Mouse (Mus musculus) cerebellum, adult 9-10 months (tissue): ENCODE results near the gene Rpl7a.

Experiments
- DNase-seq: peaks from one replicate; pipeline ENCODE4 v3.0.0; 2022

The Rpl7a gene

DNA sequence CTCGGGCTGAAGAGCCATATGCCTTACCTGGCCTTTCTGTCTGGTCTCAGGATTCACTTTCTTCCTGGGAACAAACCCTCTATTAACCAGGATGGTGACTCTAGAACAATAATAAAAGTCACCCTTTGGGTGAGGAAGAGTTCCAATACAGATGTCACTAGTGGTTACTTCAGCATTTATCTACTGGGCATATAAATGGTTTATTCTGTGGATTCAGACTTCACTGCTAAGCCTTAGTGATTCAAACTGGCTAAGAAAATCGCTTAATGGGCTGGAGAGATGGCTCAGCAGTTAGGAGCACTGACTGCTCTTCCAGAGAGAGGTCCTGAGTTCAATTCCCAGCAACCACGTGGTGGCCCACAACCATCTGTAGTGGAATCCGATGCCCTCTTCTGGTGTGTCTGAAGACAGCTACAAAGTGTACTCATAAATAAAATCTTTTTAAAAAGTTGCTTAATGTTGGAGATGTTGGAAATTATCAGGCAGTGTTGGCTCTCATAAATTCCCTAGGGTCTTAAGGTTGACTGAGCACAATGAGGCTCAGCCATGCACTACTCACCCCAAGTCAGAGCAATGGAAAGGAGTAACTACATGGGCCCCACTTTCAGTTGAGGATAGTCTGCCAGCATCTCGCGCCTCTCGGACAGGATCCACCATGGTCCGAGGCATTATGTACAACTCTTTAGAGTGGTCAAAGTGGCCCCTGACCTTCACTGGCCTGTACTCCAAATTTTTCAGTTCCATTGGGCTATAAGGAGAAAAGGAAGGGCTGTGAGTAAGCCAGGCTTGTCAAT lies 3.8 kb downstream of the Rpl7a start:
- no peak for DNase-seq

DNA sequence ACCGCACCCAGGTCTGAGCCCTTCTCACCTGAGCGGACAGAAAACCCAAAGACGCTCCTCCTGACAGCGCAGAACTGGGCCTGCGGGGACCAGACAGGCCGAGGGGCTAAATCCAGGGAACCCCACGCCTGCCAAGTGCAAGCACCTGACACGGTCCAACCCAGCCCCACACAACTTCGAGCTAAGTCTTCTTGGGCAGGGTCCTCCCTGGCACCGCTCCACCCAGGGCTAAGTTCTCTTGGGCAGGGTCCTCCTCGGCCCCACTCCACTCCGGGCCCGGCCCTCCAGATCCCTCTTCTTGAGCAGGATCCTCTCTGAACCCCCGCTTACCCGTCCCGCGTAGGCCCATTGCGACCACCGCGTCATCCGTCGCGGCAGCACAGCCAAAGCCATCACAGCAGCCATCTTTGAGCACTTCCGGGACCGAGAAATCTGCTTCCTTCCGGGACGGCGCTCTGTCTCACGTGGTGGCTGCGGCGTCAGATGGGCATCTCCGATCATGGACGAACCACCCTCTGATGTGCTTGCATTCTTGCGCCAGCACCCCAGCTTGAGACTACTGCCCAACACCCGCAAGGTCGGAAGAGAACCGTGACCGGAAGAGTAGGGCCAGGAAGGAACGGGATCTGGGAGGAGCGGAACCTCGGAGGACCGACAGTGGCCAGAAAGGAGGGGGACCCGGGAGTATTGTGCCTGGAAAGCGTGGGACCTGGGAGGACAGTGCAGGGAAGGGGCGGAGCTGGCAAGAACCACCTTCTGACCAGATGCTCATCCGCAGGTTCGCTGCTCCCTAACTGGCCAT lies 5.6 kb downstream of the Rpl7a start, which contains the start of the genes Surf2 and Surf1:
Surf2 (plus strand) TSS at position 441 of the 802 bp plus-strand sequence.
Surf1 (minus strand) TSS at position 604 of the 802 bp plus-strand sequence.
- DNase-seq, result peak; percentile 83

DNA sequence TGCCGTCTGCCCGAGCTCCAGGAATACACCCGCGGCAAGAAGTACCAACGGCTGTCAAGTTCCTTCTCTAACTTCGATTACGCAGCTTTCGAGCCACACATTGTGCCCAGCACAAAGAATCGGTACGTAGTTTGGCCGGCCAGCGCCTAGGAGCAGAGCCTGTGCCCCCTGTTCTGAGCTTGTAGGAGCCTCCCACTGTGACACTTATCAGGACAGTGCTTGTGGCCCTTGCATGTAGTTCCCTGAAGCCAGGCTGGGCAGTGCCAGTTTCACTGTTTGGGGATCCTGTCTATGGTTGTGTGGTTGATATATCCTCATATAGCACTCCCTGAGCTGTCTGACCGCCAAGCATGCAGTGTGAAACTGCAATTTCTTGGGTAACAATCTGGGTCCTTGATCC lies 6.2 kb downstream of the Rpl7a start:
- no peak for DNase-seq

DNA sequence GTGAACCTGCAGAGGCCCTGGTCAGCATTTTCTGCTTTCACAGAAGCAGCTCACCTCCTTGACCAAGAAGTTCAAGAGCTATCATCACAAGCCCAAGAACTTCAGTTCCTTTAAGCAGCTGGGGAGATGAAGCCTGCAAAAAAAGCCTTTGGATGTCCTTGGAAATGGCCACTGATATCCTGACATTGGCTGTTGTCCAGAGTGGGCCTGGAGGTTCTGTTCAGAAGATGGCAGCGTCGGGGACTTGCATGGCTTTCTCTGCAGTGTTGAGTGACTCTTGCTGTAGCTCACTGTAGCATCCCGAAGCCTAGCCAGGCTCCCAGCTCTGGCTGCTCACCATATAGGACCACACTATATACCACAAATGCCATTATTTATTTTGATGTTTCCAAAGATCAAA lies 9.1 kb downstream of the Rpl7a start:
- no peak for DNase-seq

DNA sequence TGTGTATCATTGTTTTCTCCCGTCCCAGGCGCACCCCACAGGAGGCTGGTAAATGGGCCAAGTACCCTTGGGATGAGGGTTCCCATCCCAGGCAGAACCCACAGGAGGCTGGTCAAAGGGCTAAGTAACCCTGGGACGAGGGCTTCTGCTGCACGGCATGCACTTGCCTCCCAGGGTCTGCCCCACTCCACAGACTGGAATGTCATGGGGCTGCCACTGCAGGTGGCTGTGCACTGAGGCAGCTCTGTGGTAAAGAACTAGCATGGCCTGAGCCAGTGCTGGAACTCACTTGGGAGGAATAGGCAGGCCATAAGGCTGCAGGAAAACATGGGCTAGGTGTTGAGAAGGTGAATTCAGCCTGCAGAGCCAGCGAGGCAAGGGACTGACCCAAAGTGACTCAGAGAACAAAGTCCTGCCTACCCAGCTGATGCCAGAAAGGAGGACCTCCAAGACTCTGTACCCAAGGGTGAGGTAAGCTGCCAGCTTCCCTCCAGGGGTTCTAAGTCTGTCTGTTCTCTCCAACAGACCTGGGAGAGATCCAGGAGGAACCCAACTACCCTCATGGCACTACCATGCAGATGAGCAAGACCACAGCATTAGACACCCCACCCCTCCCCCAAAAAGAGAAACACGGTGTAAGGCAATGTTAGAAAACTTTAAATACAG lies 9.8 kb downstream of the Rpl7a start:
- no peak for DNase-seq

DNA sequence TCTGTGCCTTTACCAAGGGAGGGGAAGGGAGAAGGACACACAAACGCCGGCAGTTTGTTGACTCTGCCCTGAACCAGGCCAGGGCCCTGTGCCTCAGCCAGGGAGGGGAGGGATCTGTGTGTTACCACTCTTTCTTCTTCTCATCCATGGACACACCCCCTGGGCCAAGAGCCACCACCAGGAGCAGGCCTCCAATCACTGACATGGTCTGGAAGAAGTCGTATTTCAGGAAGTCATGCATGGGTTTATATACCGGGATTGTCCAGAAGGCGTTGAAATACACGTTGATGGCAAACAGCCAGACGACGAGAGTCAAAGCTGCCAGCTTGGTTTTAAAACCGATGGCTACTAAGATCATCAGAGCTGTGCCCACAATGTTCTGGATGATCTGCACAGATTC lies 11.2 kb downstream of the Rpl7a start:
- no peak for DNase-seq

DNA sequence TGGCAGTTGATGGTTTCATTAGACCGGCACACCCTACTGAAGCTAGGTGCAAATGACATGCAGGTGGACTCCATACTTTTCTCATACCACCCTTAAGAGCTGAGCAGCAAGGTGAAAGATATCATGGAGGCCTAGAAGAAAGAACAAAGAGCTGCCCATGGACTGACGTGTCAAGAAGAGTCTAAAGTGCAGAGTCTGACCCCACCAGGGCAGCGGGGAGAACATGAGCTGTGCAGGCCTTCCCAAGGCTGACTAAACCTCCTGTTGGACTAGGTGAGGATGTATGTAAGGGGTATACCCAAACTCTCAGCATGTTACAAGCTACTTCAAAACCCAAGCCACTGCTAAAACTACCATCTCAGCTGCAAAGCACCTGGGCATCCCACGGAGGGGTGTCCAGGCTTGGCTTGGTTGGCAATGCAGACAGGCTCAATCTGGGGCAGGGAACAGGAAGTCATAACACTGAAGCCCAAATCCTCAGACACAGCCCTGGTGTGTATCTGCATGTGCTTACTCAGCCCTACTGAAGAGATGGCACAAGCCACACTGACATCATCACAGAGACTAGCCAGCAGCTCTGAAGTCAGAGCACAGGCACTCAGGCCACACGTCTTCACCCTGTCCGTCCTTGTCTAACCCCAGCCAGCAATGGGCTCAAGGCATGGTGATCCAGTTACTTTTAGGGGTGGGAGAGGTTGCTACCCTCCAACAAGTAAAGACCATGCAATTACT lies 17.3 kb downstream of the Rpl7a start:
- DNase-seq, result no peak

DNA sequence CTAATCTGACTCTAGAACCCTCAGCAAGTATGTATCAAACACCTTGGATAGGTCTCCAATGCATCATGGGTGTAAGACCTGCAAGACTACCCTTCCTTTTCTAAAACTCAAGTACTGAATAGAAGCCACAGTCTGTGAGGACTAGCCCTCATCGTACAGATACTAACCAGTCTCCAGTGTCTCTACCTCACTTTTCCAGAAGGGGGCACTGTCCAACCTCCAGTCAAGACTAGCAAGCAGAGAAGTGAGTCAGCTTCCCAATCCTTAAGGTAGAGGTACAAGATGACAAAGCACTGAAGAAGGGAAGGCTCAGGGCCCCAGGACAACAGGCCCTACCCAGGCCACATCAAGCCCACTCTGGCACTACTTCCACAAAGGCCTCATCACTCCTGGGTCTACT lies 19.8 kb downstream of the Rpl7a start:
- peak; percentile 84 for DNase-seq

DNA sequence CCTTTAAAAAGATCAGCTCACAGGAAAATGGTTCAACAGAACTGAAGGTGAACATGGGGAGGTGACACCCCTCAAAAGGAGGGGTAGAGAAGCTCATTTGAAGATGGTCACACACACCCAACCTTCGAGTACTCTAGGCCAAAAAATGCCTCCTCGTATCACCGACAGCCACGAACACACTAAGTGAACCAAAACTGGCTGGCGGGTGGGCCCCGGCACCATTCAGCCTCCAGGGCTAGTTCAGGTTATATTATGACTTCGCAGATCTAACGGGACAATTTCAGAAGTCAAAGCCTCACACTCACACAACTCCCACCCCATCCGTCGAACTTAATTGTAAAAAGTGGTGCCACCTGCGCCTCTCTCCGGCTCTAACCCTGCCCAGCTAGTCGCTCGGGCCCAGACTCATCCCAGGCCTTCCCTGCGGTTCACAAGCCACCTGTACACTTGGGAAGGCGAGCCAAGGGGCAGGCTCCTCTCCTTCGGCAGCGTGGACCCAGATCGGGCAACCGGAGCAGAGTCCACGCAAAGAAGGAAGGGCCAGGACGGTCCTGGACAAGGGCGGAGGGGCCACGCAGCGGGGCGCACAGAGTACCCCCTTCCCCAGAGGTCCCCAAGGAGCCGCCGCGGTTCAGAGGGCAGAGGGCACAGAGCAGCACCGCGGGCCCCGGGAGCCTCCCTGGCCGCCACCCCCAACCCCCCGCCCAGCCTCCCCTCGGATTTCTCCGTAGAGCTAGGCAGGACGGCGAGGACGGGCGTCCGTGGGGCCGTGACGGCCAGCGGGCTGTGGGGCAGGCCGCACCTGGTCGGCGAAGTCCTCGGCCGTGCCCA lies 22.1 kb downstream of the Rpl7a start:
- peak; percentile 62 for DNase-seq

DNA sequence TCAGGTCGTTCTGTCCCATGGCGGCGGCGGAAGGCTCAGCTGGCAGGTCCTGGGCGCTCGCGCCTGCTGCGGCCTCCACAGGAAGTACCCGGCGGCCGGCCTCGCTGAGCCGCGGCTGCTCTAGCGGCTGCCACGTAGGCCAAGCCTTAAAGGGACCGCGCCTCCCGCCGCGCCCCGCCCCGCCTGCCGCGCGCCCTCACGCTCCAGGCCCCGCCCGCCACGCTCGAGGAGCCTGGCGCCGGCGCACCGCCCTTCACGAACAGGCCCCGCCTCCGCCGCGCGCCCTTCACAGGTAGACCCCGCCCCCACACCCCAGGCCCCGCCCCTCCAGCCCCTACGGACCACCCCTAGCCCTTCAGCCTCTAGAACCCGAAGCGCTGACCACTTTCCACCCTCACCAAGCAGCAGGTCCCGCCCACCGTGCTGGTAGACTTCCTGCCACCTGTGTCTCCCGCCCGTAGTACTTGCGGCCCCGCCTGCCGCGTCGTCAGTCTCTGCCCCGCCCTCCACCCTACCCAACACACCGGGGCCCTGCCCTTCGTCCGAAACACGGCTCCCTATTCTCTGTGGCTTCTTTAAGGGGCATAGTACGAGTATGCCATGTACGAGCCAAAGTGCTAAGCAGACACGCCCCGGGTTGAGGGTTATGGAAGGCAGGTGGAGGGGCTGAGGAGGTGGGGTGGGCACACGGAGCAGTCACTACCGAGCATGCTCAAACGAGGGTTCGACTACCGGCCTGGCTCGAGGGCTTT lies 22.9 kb downstream of the Rpl7a start, which contains the start of the genes Surf4 and Stkld1:
Surf4 (minus strand) TSS at position 625 of the 752 bp plus-strand sequence.
Stkld1 (plus strand) TSS at position 744 of the 752 bp plus-strand sequence.
- peak; percentile 89 for DNase-seq

DNA sequence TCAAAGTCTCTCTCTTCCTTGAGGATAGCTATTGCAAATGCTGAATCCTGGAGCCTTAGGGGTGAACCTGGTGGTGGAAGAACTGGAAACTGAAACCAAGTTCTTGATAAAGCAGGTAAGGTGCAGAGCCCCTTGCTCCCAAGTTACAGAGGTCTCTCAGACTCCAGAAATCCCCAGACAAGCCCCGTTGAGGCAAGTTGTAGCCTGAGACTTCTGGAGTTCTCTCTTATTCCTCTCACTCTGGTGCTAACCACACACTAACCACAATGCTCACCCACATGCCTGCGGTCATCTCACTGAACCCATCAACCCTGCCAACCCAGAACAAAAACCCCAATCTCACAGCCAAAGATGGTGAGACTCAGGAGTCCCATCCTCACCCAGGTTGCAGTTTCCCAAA lies 24.7 kb downstream of the Rpl7a start:
- DNase-seq, result no peak

DNA sequence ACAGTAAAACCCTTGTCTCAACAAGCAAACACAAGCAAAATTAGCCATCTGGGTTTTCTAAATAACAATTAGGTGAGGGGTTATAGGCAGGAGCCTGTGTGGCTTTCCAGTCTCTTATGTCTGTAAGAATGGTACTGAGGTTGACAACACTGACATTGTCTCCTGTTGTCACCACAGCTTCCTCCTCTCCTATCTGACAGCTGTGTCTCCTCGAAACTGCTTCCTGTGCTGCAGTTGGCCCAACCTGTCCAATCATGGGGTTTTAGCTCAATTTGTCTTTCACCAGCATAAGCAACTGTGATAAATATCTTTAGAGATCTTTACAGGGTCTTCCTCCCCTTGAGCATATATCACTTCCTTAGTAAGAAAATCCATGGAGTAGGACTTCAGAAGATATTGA lies 25.9 kb downstream of the Rpl7a start:
- no peak for DNase-seq

DNA sequence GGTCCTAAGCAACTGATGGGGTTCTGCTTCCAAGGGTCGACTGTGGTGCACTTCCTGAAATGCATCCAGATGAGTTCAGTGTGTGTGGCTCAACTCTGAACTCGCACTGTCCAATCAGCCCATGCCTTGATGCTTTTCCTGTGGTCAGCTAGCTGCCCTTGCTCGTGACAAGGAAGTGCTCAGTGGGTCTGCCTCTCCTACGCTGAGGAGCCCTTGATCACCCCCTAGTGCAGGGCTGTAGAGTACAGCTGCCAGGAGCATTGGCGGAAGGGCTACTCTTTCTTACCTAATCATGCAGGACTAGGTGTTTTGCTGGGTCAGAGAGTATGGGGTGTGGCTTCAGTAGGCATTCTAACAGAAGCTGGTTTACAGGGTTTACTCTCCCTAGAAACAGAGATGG lies 31.0 kb downstream of the Rpl7a start:
- DNase-seq, result no peak

DNA sequence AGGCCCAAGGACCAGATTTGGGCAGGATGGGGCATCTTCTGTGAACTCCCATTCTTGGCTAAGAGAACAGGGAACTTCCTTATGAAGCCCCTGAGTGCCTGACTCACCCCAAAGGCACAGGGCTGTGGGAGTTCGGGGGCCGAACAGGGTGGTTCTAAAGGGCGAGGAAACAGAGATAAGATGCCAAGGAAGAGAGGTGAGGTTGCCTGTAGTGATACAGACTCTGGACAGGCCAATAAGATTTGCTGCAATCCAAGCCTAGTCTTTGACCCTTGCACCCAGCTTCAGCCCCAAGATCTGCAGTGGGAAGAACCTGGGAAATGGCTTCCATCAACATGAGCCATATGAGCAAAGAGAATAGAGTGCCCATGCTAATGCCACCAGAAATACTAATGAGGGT lies 32.7 kb downstream of the Rpl7a start:
- no peak for DNase-seq

DNA sequence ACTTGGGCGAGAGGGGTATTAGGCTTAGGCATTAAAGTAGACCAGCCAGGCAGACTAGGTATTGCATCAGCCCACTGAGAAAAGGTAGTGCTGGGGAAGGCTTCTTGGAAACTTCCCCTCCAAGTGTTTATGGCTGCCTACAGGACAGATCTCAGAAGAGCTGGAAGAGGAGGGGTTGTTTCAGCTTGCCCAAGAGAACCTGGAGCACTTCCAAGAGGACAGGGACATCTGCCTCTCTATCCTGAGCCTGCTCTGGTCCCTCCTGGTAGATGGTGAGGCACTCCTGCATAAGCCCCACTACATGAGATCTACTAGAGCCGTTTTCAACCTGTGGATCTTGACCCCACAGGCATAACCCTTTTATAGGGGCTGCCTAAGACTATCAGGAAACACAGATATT lies 39.8 kb downstream of the Rpl7a start:
- DNase-seq, result peak; percentile 58

DNA sequence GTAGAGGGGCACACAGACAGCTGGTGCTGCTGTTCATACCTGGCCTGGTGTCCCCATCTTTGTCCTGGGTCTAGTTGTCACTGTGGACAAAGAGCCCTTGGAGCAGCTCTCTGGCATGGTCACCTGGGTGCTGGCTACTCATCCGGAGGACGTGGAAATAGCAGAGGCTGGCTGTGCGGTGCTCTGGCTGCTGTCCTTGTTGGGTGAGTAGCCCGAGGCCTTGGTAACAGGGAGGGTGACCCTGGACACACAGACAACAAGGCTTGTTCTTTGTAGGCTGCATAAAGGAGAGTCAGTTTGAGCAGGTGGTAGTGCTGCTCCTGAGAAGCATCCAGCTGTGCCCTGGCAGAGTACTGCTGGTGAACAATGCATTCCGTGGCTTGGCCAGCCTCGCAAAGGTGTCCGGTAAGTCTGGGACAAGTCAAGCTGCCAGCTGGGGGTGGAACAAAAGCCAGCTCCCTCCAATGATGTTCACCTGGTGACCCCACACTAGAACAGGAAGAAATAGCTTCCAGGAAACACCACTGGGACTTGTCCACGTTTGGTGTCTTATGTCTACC lies 40.9 kb downstream of the Rpl7a start:
- no peak for DNase-seq

DNA sequence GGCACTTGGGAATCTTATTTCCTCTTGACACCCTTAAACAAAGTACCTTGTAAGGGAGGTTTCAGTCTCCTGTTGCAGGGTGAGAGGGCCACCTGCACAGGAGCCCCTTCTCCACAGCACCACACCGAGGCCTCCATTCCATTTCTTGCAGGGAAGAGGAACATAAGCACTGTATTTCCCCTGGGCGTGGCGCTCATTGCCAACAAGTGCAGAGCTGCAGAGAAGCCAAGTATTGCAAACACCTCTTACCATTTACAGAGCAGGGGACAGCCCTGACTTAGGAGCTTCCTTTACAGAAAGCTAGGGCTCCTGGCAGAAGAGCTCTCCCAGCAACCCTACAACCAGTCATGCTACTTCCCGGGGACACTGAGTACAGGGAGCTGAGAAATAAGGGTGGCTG lies 41.6 kb downstream of the Rpl7a start:
- no peak for DNase-seq

DNA sequence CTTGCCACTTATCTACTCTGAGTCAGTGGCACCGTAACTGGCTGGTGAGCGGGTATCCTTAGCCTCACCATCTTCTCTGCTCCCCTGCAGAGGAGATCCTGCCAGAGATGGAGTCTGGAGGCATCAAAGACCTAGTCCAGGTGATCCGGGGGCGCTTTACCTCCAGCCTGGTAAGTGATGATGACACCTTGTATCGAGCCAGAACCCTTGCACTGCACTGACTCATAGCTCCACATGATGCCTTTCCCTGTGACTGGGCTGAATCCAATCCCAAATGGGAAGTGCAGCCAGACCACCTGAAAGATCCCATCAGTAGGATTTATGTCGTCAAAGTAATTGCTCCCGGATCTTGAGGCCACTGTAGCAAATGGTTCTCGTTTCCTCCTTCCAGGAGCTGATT lies 42.3 kb downstream of the Rpl7a start:
- no peak for DNase-seq

DNA sequence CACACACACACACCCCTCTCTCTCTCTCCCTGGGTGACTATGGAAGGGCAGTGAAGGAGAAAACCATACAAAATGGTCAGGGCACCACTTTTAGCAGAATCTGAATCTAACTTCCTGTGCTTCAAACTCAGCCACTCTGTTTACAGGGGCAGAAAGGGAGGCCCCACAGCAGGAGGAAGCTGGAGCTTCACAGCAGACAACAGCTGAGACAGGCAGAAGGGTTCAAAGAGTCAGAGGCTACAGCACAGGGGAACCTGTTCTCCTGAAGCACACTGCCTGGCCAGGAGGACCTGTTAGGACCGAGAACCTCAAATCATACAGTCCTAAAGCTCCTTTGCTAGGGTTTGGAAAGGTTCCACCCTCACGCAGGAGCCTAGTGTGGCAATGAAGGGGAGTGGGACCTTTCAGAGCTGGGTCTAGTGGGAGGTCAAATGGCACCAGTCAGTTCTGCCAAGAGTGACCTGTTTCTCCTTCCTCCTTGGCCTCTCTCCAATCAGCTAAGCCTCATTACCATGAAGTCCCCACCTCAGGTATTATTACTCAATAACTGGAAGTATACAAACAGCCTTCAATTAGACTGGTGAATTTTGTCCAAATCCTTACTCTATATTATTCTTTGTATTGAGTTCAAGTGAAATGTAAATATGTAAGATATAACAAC lies 44.3 kb downstream of the Rpl7a start:
- no peak for DNase-seq
